Mouse (Mus musculus) cerebellum, postnatal 4 days (tissue): ENCODE results near the gene Map4k5.
A peak's percentile ranks its signal among the peaks of the same experiment; 100 is the strongest.

Experiments
- DNase-seq, 2 experiments: peaks; one replicate each; pipeline ENCODE4 v3.0.0; 2022; ENCODE audit warnings: low spot score in 2 of 2, mixed read lengths in 1 of 2

Map4k5 gene

GRCm38 (mm10) chr12:69843531-69844445, 49.2 kb downstream of the Map4k5 start:
- DNase-seq: no peak

GRCm38 (mm10) chr12:69838376-69838775, 54.6 kb downstream of the Map4k5 start:
- no peak for DNase-seq

DNA sequence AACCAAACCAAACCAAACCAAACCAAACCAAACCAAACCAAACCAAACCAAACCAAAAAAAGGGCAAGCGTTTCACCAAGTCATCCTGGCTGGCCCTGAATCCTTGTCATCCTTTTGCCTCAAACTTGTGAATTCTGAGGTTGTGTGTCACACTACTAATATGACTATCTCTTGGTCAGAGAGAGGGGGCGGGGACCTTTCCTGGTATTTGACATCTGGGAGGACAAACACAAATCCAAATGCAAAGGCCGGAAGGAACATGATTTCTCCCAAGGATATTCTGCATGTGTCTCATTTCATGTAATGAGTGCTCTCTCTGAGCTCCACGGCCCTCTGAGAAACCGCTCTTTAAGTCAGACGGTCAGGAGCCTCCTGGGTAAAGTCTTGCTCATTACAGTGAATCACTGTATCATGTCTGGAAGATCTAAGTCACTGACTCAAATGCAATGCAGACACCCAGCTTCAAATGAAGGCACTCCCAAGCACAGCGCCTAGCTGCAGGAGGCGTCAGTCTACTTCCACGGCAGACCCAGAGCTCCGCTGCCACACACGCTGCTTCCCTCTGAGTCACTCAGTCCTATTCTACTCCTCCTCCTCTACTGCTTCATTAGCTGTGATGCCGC, 58.9 kb downstream of the Map4k5 start:
- DNase-seq: no peak

DNA sequence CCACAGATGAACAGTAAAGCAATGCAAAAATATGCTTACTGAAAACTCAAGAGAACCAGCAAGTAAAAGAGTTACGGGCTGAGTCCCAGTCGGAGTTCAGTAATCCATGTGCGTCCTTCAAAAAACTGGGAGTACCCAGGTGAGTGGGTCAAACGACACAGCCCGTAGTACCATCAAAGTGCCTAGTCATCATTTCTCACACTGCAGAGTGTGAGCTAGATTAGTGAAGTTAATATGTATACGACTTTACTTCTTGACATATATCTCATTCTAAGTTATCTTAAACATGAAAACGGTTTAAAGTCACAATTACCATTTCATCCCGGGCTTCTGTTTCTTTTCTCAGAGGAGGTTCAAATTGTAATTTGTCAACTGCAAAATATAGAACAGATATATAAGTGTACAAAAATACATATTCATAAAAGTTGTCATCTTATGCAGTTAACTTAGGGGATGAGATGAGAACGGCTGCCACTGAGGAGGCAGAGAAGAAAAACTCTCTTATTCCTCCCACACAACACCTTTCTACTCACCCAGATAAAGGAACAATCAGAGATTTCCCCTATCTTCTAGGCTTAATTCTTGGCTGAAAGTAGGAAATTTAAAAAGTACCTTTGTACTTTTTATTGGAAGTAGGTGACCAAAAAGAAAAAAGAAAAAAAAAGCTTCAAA, 61.6 kb downstream of the Map4k5 start:
- DNase-seq: no peak

GRCm38 (mm10) chr12:69828214-69828613, 64.8 kb downstream of the Map4k5 start:
- no peak for DNase-seq

- no peak for DNase-seq
These were observed 68.0 kb downstream of the Map4k5 start for GRCm38 (mm10) chr12:69824881-69825597.

DNA sequence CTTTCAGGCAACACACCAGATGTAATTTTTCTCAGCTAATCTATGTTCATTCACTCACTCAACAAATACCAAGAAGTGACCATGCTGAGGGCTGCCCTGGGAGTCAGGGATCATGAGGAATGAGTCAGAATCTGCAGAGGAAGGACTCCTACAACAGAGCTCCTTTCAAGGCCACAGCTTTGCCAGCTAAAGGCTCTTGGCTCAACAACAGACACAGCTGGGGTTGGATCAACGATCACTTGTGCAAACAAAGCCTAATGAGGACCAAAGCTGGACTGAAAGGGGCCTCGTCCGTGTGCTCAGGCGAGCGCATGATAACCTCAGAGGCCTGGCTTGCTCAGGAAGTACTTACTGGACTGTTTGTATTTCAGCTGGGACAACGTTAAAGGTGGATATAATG, 78.7 kb downstream of the Map4k5 start:
- no peak for DNase-seq

DNA sequence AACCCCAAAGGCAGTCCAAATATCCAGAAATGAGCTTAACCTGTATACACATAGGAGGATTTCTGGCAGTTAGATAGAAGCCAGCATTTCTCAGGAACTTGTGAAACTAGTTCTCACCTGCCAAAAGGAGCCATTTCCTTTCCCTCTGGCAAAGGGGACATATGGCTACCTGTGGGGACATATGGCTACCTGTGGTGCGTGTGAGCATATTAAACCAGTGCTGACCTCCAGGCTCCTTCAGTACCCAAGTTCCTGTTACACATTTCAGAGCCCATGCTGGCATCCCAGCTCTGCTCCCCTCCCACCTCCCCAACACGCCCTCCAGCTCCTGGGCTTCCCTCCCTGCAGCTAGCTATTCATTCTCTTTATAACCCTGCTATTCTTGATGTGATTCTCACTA, 79.4 kb downstream of the Map4k5 start:
- no peak for DNase-seq

DNA sequence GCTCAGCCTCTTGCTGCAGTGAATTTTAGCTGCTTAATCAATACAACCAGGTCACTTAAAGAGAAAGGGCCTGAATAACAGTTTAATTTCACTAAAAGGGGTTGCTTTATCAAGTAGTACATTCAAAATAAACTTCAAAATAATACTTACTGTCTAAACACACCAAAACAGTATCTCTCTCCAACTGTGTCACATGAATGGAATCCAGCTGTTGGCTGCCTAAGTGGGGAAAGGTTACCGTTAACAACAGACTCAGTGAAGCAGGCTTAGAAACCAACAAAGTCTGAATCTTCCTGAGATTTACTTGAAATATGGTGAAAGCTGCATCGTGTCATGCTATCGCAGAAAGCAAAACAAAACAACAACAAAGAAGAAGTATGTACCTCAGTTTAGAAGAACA, 80.0 kb downstream of the Map4k5 start:
- no peak for DNase-seq

- DNase-seq: no peak
These were observed 81.0 kb downstream of the Map4k5 start for GRCm38 (mm10) chr12:69811976-69812375.

GRCm38 (mm10) chr12:69809439-69809838, 83.6 kb downstream of the Map4k5 start:
- no peak for DNase-seq

DNA sequence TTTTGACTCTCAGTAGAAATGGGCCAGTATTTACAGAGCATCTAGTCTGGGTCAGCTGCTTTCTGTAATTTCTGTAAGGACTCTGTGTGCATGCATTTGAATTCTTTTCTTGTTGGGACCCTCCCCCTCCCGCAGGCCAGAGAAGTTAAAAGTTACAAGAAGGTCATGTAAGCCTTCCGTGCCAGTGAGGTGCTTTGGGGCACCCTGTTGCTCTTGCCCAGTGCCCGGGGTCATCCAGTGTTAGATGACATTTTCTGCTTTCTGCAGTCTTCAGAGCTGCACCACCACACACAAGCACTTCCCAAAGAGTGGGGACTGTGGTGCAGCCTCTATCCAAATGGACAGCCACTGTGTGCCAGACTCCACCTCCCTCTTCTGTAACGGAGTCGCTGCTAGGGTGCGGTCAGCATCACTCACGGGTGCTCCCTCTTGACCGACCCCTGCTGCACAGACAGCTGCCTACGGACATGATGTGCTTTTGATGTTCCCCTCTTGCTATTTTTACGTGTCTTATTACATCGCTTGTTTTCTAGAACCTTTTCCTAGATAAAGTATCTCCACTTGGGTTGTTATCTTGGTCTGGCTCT, 85.5 kb downstream of the Map4k5 start:
- no peak for DNase-seq

- no peak for DNase-seq
These were observed 87.9 kb downstream of the Map4k5 start for GRCm38 (mm10) chr12:69805148-69805547.

- no peak for DNase-seq
These were observed 88.5 kb downstream of the Map4k5 start for GRCm38 (mm10) chr12:69804393-69805070.

DNA sequence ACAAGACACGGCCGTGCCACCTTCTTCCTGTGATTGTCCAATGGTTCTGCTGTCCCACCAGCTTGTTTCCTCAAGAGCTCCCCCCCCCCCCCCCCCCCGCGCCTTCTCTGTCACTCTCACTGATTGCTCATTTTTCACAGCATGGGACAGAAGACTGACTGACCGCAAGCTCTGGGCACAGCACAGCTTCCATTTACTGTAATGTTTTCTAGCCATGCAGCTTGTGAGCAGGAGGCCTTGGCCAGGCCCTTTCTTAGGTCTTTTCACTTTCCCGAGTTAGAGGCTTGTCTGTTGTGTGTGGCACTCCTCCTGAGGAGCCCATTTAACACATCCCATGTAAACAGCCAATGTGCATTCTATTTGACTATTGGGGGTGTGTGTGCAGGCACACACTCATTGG, 89.8 kb downstream of the Map4k5 start:
- DNase-seq: no peak

DNA sequence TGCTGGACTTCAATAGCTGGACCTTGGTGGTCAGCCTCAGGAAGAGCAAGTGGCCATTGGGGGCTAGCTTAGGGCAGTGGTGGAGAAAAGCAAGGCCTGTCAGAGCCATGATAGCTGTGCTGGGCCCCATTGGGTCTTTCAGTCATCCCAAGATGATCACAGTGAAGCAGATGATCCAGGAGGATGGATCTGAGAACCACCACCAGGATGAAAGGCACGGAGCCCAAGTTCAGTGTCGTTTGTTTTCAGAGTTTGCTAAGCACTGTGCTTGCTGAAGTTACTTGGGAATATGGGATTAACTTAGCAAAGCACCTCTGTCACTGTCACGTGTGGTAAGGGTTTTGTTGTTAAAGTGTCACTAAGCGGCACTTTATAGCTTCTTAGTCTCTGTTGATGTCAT, 92.4 kb downstream of the Map4k5 start:
- no peak for DNase-seq

GRCm38 (mm10) chr12:69796311-69796710, 96.7 kb downstream of the Map4k5 start:
- no peak for DNase-seq

DNA sequence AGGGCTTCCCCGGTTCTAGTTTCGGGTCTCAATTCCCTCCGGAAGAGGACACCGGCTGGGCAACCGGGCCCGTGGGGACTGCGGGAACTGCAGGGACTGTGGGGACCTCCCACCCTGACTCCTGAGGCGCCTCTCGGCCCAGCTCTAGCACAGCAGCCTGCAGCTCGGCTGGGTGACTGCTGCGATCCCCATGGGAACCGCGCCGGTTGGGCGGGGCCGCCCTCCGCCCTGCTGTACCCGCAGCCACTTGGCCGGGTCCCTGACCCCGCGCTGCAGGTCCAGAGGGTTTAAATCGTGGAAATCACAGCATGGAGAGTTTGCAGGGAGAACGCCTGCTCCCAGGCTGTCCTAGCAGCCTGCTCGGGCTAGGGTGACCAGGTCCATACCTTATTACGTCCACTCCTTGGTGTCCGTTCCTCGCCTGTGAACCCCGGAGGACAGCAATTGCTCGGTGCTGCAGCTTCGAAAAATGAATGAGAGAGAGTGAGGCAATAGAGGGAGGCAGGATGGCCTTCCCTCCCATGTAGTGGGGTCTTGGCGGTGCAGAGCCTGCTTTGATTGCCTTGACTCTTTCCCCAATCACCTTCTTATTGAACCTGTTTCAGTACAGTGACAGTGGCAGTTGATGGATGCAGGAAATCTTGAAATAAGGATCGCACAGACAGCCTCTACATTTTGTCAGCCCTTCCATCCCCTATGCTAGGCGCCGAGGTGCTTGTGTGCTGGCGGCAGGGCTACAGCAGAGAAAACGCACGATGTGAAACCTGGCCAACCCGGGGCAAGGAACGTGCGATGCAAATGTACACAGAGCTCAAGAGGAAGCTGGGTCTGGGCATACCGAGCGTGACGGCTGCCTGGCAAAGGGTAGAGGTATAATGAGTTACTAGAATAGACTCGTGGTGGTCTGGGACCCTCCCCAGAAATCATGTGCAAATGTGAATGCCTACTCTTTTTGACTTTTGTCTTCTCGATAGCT, 102.2 kb downstream of the Map4k5 start, which contains the start of gene Cdkl1:
Cdkl1 (minus strand) TSS at position 738 of the 976 bp plus-strand sequence.
- DNase-seq: peak in 1 of 2 experiments; percentile 53

DNA sequence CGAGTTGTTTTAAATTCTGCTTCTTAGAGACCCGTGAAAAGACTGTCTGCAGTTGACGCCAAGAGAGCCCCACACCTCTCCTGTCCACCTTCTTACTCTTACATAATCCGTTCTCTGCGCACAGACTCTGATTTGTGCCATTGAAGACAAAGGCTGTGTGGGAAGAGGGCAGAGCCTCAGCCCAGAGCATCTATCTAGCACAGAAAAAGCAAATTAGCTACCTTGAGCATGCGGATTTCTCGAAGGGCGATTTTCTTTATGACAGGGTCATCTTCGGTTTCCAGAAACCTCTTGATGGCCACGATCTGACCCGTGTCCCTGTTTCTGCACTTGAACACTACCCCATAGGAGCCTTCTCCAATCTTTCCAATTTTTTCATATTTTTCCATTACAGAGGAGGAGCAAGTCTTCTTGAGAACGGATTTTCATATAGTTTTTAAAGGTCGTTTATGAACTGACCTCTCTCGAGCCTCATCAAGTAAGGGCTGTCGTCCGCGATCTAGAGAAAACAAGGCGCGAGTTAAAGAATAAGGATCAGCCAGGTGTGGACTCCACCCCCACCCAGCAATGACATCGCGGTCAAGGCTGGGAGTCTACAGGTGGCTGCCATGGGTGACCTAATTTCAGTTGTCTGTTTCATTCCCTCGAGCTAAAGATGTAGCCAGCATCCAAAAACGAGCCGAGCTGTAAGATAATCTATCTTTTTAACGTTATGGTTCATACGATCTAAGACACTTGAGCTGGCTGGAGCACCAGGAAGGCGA, 103.1 kb downstream of the Map4k5 start:
- no peak for DNase-seq
